Mouse (Mus musculus): ENCODE data around the gene Pspn. TPM values are rescaled to one million over a fixed set of nuclear protein-coding genes. Genes with fewer than 3 reads are reported as not detected.

Pspn gene
- polyA plus RNA-seq, 1 experiment from 2014 or later, result 0.97 TPM

DNA sequence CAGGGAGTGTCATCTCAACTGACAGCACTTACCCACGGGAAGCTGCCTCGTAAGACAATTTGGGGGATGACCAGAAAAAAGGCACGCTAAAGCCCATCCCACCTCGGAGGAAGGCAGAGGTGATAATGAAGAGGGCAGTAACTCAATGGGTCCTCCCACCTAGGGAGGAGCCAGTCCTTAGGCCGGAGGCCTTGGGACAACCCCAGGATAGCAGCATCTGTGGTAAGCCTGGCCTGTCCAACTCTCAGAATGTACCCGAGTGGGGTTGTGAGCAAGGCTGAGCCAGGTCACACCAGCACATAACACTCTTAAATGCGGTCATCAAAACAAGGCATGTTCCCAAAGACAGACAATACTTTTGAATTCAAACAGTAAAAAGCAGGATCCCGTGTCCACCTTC is 29.9 kb upstream of the Pspn start:
- 54% methylated on average over 8 of the region's 8 CpGs for WGBS
- H3K27me3 ChIP-seq (ENCODE audit: control insufficient read depth, insufficient read depth, low read length), result no peaks in the 10 kb centered on the region
- peak overlapping the region; percentile 88 for H3K4me2 ChIP-seq
- ATAC-seq (ENCODE audit: low FRiP score) (no peak), DNase-seq (ENCODE audit: low spot score, missing footprints) (no peak)
- no peak overlapping the region for H3K27ac ChIP-seq (ENCODE audit: low read depth, low read length)
- no peaks in the 10 kb centered on the region for H3K9me3 ChIP-seq (ENCODE audit: control insufficient read depth, low read length)
- H3K9ac ChIP-seq (ENCODE audit: low read length), result peak overlapping the region; percentile 96
- H3K4me3 ChIP-seq (ENCODE audit: low read depth, low read length), result peak overlapping the region; percentile 95
- peaks cover 14% of the 10 kb centered on the region for H3K4me1 ChIP-seq (ENCODE audit: control insufficient read depth, insufficient read depth, low read length)
- peaks cover 22% of the 10 kb centered on the region for H3K36me3 ChIP-seq (ENCODE audit: control insufficient read depth, insufficient read depth, low read length)

DNA sequence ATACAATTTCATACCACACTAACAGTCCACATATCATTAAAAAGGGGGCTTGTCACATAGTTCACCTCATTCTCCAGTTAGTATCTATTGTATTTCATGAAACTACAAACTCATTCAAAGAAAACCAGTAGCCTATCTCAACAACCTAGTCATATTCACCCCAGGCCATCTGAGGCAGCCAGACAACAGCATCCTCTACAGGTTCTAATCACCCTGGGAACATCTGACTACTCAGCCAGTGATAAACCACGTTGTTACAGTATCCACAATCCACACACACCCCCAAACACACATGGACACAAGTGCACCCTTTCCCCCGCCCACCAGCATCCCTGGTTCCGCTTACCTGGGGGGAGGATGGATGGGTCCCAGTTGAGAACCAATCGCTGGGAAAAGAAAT is 27.7 kb upstream of the Pspn start:
- no peaks in the 10 kb centered on the region for H3K27me3 ChIP-seq (ENCODE audit: control insufficient read depth, insufficient read depth, low read length)
- H3K27ac ChIP-seq (ENCODE audit: low read depth, low read length), result no peak overlapping the region
- no peaks in the 10 kb centered on the region for H3K9me3 ChIP-seq (ENCODE audit: control insufficient read depth, low read length)
- H3K9ac ChIP-seq (ENCODE audit: low read length), result no peak overlapping the region
- no peak for DNase-seq (ENCODE audit: low spot score, missing footprints)
- H3K4me3 ChIP-seq (ENCODE audit: low read depth, low read length), result no peak overlapping the region
- peaks cover 12% of the 10 kb centered on the region for H3K4me1 ChIP-seq (ENCODE audit: control insufficient read depth, insufficient read depth, low read length)
- ATAC-seq (ENCODE audit: low FRiP score), result no peak
- peaks cover 43% of the 10 kb centered on the region for H3K36me3 ChIP-seq (ENCODE audit: control insufficient read depth, insufficient read depth, low read length)
- H3K4me2 ChIP-seq, result no peak overlapping the region
- WGBS, result 91% methylated on average over 4 of the region's 4 CpGs

DNA sequence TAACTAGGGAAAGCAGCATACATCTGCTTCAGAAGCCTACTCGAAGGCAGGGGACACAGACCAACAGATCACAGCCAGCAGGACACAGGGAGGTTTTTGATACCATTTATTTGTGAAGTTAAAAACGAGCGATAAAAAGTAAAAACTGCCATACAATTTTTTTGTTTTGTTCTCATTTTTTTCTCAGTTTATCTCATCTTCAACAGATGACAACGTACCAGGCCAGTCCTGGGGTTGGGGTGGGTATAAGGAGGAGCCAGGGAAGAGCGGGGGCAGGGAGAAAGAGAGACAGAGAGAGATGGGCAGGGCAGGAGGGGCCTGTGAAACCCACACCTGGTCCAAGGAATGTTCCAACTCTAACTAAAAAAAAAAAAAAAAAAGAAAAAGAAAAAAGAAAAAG is 21.1 kb upstream of the Pspn start:
- Histone ChIP-seq H3K9me3 (ENCODE audit: control insufficient read depth, low read length) (no peaks in the 10 kb centered on the region), H3K9ac (ENCODE audit: low read length) (no peak overlapping the region), H3K4me2 (no peak overlapping the region), H3K4me1 (ENCODE audit: control insufficient read depth, insufficient read depth, low read length) (no peaks in the 10 kb centered on the region), H3K36me3 (ENCODE audit: control insufficient read depth, insufficient read depth, low read length) (peaks cover 40% of the 10 kb centered on the region), H3K4me3 (ENCODE audit: low read depth, low read length) (no peak overlapping the region), H3K27me3 (ENCODE audit: control insufficient read depth, insufficient read depth, low read length) (no peaks in the 10 kb centered on the region), H3K27ac (ENCODE audit: low read depth, low read length) (no peak overlapping the region)
- WGBS, result 94% methylated on average over 5 of the region's 5 CpGs
- DNase-seq (ENCODE audit: low spot score, missing footprints) (no peak), ATAC-seq (ENCODE audit: low FRiP score) (no peak)

DNA sequence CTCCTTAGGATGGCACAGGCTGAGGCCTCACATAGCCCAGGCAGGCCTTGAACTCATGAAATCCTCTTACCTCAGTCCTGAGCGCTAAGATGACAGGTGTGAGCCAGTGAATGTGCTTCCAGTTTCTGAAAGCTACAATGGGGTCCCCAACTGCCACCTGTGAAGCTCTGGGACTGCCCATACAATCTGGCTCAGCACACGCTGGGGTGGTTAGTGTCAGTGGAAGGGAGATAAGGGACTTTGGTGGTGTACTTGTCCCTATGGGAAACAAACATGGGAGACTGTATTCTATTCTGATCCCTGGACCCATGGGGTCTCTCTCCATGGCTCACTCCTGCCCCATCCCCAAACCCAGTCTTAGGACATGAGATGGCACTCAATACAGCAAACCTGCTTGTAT is 19.9 kb upstream of the Pspn start:
- H3K27ac ChIP-seq (ENCODE audit: low read depth, low read length), result no peak overlapping the region
- H3K27me3 ChIP-seq (ENCODE audit: control insufficient read depth, insufficient read depth, low read length), result no peaks in the 10 kb centered on the region
- ATAC-seq (ENCODE audit: low FRiP score), result no peak
- WGBS, result 84% methylated on average over 2 of the region's 2 CpGs
- no peaks in the 10 kb centered on the region for H3K4me1 ChIP-seq (ENCODE audit: control insufficient read depth, insufficient read depth, low read length)
- H3K36me3 ChIP-seq (ENCODE audit: control insufficient read depth, insufficient read depth, low read length), result peaks cover 29% of the 10 kb centered on the region
- H3K9me3 ChIP-seq (ENCODE audit: control insufficient read depth, low read length), result no peaks in the 10 kb centered on the region
- no peak for DNase-seq (ENCODE audit: low spot score, missing footprints)
- no peak overlapping the region for H3K9ac ChIP-seq (ENCODE audit: low read length)
- no peak overlapping the region for H3K4me2 ChIP-seq
- H3K4me3 ChIP-seq (ENCODE audit: low read depth, low read length), result no peak overlapping the region

DNA sequence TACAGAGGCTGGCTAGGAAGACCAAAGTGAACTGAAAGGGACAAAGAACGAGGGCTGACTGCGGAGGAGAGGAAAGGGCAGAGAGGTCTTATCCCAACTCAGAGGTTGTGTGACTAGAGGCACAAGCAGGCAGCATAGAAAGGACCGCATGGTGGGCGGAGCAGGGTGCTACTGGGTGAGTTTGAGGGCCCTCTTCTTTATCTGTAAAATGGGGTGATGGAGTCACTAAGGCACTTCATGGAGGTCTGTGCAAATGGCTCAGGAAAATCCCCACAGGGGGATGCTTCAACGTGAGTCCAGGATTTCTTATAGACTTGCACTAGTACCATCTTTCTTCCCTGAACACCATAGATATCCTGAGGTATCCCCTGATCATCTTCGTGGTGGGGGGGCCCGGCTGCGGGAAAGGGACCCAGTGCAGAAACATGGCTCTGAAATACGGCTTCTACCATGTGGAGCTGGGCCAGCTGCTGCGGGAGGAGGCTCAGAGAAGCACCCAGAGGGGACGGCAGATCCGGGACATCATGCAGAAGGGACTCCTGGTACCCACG is 12.5 kb upstream of the Pspn start:
- Histone ChIP-seq H3K4me3 (ENCODE audit: low read depth, low read length) (peak overlapping the region; percentile 50), H3K36me3 (ENCODE audit: control insufficient read depth, insufficient read depth, low read length) (peaks cover 3% of the 10 kb centered on the region), H3K9me3 (ENCODE audit: control insufficient read depth, low read length) (no peaks in the 10 kb centered on the region), H3K4me1 (ENCODE audit: control insufficient read depth, insufficient read depth, low read length) (peaks cover 15% of the 10 kb centered on the region), H3K27me3 (ENCODE audit: control insufficient read depth, insufficient read depth, low read length) (no peaks in the 10 kb centered on the region), H3K9ac (ENCODE audit: low read length) (peak overlapping the region; percentile 84), H3K27ac (ENCODE audit: low read depth, low read length) (peak overlapping the region; percentile 82; the same call in 1 of the 2 replicates), H3K4me2 (peak overlapping the region; percentile 92)
- 70% methylated on average over 13 of the region's 13 CpGs for WGBS
- DNase-seq (ENCODE audit: low spot score, missing footprints) (no peak), ATAC-seq (ENCODE audit: low FRiP score) (0 out of 2 replicates have a peak, but pooled peaks have one; percentile 1)

DNA sequence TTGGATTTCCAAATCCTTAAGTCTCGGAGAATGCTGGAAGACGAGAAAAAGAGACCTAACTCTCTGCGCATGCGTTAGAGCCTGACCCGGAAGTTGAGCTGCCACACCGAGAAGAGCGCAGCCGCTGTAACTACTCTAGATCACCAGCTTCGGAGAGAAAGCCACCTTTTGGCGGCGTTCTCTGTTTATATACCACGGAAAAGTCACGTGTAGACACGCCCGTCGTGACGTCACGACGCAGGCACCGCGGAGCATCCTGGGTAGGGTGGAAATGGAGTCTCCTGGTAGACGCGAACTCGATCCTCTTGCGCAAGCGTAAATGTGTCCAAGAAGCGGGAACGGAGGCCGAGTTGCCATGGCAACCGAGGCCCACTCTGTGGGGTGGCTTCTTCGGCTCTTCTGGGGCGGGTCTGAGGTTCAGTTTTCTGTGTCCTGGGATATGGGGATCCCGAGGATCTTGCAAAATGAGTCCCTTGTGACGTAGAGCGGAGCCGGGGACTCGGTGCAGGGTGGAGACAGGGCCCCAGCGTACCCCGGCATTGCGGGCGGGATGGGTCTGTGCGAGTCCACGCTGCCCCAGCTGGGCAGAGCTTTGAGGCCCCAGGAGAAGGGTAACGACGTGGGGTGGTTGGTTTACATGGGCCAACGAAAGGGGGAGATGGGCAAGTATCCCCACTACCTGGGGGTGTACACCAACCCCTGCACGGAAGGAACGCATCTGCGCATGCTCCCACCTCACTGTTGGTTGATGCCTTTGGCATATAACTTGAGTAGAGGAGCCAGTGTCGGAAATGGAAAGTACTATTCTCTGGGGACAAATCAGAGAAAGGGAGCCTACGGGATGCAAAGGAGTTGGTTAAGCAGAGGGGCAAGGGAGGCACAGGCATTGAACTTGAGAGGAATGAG is 11.7 kb upstream of the Pspn start, which contains the start of the genes Gtf2f1 and Gm17949:
Gtf2f1 (minus strand) TSS at position 53 of the 906 bp plus-strand sequence.
Gm17949 (plus strand) TSS at position 234 of the 906 bp plus-strand sequence.
- ATAC-seq (ENCODE audit: low FRiP score), result peak; percentile 93
- Histone ChIP-seq H3K4me1 (ENCODE audit: control insufficient read depth, insufficient read depth, low read length) (peaks cover 15% of the 10 kb centered on the region), H3K4me2 (peak within 1 kb of the TSS; percentile 92), H3K27me3 (ENCODE audit: control insufficient read depth, insufficient read depth, low read length) (no peaks in the 10 kb centered on the region), H3K9ac (ENCODE audit: low read length) (peak within 1 kb of the TSS; percentile 84), H3K9me3 (ENCODE audit: control insufficient read depth, low read length) (no peaks in the 10 kb centered on the region), H3K27ac (ENCODE audit: low read depth, low read length) (peak within 1 kb of the TSS; percentile 82), H3K36me3 (ENCODE audit: control insufficient read depth, insufficient read depth, low read length) (peaks cover 7% of the 10 kb centered on the region), H3K4me3 (ENCODE audit: low read depth, low read length) (peak within 1 kb of the TSS; percentile 50)
- peak; percentile 100 for DNase-seq (ENCODE audit: low spot score, missing footprints)
- under 1% methylated on average over 51 of the region's 51 CpGs for WGBS

DNA sequence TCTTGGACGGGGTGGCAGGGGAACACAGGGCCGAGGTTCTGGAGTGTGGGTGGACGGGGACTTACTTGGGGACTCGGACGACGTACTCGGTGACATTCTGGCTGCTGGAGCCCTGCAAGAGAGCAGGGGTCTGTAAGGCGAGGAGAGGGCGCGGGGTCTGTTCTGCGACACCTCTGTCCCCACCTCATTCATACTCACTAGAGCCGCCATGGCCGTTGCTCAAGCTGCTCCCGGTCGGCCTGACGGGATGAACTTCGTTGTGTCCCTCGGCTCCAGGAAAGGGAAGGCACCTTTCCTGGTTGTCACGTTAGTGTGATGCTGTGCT is 11.1 kb upstream of the Pspn start:
- ATAC-seq (ENCODE audit: low FRiP score) (peak; percentile 67), DNase-seq (ENCODE audit: low spot score, missing footprints) (no peak)
- H3K9ac ChIP-seq (ENCODE audit: low read length), result peak overlapping the region; percentile 60
- peaks cover 15% of the 10 kb centered on the region for H3K4me1 ChIP-seq (ENCODE audit: control insufficient read depth, insufficient read depth, low read length)
- no peak overlapping the region for H3K27ac ChIP-seq (ENCODE audit: low read depth, low read length)
- H3K4me2 ChIP-seq, result peak overlapping the region; percentile 92
- H3K9me3 ChIP-seq (ENCODE audit: control insufficient read depth, low read length), result no peaks in the 10 kb centered on the region
- 2% methylated on average over 19 of the region's 19 CpGs for WGBS
- H3K4me3 ChIP-seq (ENCODE audit: low read depth, low read length), result peak overlapping the region; percentile 50
- no peaks in the 10 kb centered on the region for H3K27me3 ChIP-seq (ENCODE audit: control insufficient read depth, insufficient read depth, low read length)
- H3K36me3 ChIP-seq (ENCODE audit: control insufficient read depth, insufficient read depth, low read length), result peaks cover 10% of the 10 kb centered on the region

DNA sequence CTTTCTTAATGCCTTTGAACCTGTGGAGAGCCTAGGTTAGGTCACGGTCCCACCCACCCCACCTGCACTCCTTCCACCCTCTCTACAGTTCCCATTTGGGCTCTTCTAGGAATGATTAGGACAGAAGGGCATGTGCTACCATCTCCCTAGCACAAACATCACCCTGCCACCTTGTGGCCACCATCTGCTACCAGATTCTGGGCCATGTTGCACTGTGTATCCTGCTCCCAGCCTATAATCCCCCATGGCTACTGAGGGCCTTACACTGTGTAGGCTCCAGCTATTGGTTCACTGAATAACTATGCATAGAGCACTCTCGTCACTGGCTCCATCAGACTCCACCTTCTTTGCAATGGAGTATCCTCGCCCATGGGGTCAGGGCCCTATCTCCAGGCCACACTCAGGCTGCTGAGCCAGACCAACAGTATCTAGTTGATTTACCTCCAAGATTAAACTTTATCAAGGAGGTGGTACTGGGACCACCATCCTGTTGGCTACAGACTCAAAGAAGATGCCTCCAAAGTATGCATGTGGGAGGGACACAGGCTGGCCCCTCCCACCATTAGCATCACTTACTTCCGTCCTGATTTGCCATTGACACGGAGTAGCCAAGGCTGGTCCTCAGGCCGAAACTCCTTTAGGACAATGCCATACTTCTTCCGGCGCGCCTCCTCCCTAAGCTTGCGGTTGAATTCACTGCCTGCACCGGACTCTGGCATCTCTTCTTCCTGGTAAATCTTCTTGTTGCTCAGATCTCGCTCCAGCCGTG is 7.5 kb upstream of the Pspn start:
- Histone ChIP-seq H3K27ac (ENCODE audit: low read depth, low read length) (no peak overlapping the region), H3K4me2 (no peak overlapping the region), H3K4me3 (ENCODE audit: low read depth, low read length) (no peak overlapping the region), H3K4me1 (ENCODE audit: control insufficient read depth, insufficient read depth, low read length) (peaks cover 15% of the 10 kb centered on the region), H3K36me3 (ENCODE audit: control insufficient read depth, insufficient read depth, low read length) (peaks cover 23% of the 10 kb centered on the region), H3K9ac (ENCODE audit: low read length) (no peak overlapping the region), H3K27me3 (ENCODE audit: control insufficient read depth, insufficient read depth, low read length) (no peaks in the 10 kb centered on the region), H3K9me3 (ENCODE audit: control insufficient read depth, low read length) (no peaks in the 10 kb centered on the region)
- DNase-seq (ENCODE audit: low spot score, missing footprints) (no peak), ATAC-seq (ENCODE audit: low FRiP score) (no peak)
- WGBS, result 94% methylated on average over 13 of the region's 13 CpGs

DNA sequence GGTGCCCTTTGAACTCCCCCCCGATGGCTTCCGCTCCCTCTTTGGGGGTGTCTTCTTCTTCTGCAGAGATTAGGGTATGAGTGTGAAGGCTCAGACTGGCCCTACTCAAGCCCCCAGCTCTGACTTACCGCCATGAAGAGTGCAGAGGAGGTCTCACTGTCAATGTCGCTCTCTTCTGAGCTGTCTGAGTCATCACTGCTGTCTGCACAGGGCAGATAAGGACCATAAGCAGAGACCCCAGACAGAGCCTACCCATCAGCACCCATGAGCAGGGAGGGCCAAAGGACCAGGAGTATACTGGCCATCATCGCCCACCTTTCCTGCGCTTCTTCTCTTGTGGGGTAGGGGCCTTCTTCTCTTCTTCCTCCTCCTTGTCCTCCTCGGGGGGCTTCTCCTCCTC is 4.2 kb upstream of the Pspn start:
- ATAC-seq (ENCODE audit: low FRiP score), result no peak
- Histone ChIP-seq H3K27me3 (ENCODE audit: control insufficient read depth, insufficient read depth, low read length) (no peaks in the 10 kb centered on the region), H3K27ac (ENCODE audit: low read depth, low read length) (no peak overlapping the region), H3K36me3 (ENCODE audit: control insufficient read depth, insufficient read depth, low read length) (peaks cover 23% of the 10 kb centered on the region), H3K4me3 (ENCODE audit: low read depth, low read length) (no peak overlapping the region), H3K9me3 (ENCODE audit: control insufficient read depth, low read length) (no peaks in the 10 kb centered on the region), H3K4me1 (ENCODE audit: control insufficient read depth, insufficient read depth, low read length) (no peaks in the 10 kb centered on the region), H3K4me2 (no peak overlapping the region), H3K9ac (ENCODE audit: low read length) (no peak overlapping the region)
- WGBS, result 93% methylated on average over 7 of the region's 7 CpGs
- DNase-seq (ENCODE audit: low spot score, missing footprints), result no peak
